Mouse (Mus musculus) lung, postnatal 4 days (tissue): ENCODE data around the gene Vps37b.

Source experiments
- DNase-seq, 2 experiments: peaks; one replicate each; pipeline ENCODE4 v3.0.0; 2021

Vps37b gene

DNA sequence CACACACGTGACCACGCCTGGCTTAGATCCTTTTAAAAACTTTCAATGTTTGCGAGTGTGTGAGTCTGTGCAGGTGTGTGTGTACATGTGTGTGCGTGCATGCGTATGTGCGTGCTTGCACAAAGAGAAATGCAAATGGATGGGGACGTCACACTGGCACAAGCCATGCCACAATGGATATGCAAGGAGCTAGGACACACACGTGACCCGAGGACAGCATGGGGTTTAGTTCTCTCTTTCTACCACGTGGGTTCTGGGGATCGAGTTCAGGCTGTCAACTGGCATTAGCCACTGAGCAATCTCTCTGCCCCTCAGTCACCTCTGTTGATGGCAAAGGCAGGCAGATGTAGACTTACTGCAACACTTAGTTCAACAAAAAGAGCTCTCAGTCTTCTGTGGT lies 10.4 kb downstream of the Vps37b start:
- no peak for DNase-seq

DNA sequence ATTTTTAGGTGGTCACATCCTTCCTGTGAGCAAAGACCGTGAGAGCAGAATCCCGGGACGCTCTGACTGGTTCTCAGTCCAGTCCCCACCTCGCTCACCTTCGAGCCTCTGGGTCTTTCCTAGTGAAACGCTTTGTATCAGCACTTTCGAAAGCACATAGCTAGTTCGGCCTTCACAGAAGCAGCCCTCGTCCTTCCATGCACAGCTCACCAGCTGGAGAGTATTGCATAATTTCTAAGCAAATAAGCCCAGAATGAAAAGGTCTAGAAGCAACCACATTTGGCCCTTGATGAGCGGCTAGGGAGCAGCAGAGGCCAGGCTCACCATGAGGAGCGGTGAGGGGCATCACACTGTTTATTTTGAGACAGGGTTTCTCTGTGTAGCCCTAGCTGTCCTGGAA lies 10.9 kb downstream of the Vps37b start:
- peak in 1 of 2 experiments; percentile 66 for DNase-seq

DNA sequence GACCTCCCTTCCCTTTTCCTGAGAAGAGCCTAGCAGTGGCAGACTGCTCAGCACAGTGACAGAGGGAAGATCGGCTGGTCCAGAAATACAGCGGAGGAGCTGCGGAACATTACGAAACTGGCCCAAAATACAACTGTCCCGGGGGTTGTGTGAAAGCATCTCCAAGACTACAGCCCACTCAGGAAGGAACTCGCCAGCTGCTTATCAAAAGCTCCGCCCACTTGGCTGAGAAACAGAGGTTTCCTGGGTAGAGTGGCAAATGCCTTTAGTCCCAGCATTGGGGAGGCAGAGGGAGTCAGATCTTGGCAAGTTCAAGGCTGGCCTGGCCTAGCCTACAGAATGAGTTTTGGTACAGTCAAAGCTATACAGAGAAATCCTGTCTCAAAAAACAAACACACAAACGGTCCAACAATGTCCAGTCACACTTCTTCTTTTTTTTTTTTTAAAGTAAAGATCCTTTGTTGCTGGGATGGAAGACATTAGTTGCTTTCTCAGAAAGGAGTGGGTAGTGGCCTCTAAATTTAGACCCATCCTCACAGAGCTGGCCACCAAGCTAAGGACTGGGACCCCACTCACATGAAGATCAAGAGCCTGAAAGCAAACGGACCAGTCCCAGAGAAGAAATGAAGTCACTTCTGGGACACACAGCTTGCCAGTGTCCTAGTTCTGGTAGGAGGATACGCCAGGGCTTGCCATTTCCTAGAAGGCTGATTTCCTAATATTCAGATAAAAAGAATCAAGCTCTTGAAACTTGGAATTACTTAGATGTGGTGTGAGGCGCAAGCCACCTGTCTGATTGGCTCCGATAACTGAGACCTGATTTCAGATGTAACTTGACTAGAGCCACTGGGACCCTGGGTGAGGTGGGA lies 12.5 kb downstream of the Vps37b start:
- DNase-seq, result peak; percentile 84 to 89

DNA sequence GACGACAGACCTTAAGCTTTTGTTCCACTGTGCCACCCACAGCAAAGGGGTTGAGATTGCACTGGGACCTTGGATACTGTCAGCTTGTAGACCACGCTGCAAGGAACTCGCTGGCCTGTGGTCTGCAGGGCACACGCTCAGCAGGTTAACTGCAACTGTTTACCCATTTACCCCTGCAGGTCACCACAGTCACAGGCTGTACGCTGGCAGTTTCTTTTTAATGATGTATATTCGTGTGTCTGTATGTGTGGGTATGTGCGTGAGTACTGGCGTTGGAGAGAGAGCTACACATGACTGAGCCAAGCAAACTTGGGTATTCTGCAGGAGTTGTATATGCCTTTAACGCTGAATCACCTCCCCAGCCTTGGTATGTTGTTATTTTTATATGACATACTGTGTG lies 13.4 kb downstream of the Vps37b start:
- DNase-seq, result no peak

DNA sequence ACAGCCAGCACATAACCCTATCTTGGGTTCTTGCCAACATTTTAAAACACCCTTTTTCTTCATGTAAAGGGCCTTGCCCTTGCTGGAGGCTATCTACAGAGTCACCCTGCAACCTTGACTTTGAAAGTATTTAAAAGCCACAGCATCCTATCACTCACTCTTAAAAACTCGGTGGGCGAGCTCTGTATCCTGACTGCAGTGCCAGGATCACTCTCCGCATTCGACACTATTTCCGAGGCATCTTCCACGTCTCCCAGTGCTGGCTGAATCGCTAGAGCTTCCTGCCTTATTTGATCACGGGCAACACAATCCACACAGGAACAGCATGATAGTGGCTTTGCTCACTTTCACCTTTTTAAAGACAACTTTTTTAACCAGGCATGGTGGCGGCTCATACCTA lies 14.1 kb downstream of the Vps37b start:
- DNase-seq, result no peak

DNA sequence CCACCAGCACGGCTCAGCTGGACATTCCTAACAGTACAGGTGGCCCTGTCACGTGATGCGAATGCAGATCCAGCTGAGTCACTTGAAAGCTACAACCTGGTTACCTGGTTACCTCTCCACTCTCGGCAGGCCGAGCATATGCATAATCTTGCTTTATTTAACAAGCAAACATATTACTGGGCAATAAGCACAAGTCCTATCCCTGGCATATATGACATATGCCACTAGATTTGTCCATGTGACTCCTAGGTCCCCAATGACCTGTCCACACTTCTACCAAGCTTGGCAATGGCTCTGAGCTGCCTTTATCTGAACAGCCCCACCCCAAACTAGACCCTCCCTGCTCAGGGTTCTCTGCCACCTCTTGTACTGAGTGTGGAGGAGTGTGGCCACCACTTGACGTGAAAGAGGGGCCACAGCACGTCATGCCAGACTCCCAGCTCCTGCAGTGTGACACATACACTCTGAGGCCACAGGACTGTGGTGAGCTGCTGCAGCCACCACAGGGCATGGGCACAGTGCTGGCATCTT lies 15.7 kb downstream of the Vps37b start:
- DNase-seq, result peak in 1 of 2 experiments; percentile 56

DNA sequence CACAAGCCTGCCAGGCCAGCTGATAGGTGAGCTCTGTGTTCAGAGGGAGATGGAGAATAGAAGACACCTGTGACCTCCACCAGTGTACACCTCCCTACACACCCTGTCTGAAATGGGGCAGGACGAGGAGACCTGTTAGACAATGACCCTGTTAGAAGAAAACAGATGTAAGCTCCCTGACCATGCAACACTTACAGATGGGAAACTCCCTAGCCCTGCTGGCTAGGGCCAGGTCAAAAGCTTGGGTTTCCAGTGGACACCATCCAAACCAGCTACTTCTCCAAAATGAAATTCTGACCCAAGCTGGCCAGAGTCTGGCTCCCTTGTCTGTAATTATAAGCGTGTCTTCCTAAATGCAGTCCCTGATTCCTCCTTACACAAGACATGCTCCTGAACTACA lies 16.3 kb downstream of the Vps37b start:
- DNase-seq, result no peak

DNA sequence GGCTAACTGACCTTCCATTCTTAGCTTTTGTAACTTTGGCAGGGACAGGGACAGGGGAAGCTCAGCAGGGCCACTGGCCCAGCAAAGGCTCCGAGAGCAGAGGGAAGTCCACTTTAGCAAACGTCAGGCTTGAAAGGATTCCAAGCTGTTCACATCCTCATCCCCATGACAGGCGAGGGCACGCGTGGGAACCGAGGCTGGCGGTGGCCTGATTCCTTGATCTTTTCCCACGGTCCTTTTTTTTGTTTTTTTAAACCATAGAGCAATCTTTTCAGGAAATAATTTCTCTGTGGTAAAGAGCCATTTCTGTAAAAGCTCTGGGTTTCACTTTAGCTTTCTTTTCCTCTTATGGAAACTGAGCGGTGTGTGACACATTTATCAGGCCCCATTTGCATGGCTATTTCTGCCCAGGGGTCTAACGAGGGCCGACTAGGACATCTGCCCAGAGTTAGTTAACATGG lies 17.2 kb downstream of the Vps37b start:
- DNase-seq, result peak; percentile 53 to 65

DNA sequence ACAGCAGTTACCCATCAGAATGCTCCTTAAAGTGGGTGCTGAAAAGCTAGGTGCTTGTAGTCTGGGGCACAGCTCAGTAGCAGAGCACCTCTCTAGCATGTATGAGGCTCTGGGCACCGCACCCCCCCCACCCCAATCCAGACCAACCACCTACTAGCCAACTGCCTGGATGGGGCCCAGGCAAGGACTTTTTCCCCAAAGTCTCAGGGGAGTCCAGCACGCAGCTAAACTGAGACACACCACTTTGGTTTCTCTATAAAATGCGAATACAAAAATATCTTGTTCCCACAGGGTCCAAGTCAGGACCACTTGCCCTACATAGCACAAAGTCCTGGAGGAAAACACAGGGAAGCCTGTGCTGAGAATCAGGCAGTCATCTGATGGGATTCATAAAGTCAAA lies 17.9 kb downstream of the Vps37b start:
- DNase-seq, result no peak

DNA sequence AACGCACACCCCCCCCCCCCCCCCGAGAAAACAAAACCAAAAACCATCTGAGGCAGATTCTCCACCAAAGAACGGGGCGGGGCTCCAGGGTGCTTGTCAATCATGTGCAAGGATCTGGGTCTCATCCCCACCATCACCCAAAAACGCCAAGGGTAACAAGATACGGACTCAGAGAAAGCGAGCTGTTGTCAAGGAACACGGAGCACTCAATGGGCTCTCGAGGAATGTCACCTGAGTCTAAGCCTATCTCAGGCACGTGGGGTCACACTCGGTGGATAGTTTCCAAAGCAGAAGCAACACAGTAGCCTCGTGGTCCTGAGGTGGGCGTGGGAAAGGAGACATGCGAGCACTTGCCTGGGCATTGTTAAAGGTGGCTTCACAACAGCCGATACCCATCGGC lies 18.3 kb downstream of the Vps37b start:
- no peak for DNase-seq

DNA sequence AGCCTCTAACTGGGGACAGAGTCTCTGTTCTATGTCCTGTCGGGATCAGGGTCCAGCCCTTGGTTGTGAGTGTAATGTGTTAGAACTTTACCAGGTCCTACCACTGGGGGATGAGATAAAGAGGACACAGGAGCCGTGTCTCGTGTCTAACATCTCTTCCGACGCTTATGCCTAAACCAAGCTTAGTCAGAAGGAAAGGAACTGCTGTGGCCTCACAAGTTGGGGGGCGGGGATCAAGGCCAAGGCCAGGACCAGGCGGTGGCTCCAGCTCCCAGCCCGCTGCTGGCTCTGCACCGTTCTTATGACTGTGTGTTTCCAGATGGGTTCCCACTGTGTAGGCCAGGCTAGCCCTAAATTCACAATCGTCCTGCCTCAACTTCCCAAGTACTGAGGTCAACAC lies 19.2 kb downstream of the Vps37b start:
- DNase-seq, result peak in 1 of 2 experiments; percentile 41

DNA sequence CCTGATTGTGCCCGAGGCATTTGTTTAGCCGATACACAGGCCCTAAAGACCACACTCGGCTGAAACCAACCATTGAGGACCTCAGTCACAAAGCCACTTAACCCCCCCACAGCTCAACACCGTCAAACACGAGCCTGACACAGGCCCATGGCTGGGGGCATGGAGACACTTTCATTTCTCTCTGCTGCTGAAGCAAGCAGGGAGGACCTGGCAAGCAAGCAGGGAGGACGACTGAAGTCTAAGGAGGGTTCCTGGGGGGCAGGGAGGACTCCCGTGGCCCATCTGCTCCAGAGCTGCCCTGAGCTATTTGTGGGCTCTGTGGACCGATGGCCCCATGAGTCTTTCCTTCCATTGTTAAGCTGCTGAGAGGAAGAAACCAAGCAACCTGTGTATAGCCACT lies 20.1 kb downstream of the Vps37b start:
- peak in 1 of 2 experiments; percentile 40 for DNase-seq

DNA sequence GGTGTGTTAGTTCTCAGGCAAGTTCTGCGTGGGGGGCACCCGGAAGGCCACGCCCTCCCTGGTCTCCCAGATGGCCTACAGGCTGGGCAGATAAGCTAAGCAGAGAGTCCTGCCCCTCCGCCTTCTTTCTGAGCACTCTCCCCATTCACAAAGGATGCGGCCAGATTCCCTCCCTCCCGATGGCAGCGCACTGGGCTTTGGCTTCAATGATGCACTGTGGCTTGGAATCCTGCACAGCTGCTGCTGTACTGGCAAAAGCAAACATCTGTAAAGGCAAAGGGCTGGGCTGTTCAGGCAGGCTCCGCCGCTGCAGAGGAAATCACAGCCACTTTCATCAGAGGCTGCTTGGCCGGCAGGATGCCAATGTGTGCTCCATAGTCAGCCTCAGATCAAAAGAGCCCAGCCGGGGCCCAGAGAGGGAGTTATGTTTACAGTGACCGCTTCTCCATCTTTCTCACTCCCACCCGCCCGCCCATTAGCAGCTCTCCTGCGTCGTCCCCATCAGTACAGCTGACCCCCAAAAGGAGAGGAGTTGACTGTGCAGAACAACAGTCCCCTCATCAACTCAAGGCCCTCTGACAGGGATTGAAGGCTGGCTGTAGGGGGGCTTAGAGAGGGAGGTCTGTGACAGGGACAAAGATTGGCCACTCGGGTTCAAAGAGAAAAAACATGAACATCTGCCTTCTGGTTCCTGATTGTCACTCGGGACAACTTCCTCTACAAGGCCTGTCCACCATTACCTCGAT lies 21.0 kb downstream of the Vps37b start:
- DNase-seq, result peak; percentile 89 to 96

DNA sequence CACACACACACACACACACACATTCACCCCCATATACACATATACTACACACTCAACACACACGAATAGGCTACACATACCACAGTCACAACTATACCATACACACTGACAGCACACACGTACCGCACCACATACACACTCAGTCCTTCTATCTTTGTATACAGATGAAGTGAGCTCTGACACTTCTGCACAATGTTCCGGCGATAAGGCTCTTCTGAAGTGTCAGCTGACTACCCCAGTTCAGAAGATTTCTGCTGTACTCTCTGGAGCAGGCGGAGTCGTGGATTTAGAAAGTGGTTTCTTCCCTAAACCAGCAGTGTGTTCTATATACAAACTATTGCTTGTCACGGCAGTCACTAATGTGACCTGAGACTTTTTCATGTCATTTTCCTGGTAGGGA lies 22.0 kb downstream of the Vps37b start:
- no peak for DNase-seq

DNA sequence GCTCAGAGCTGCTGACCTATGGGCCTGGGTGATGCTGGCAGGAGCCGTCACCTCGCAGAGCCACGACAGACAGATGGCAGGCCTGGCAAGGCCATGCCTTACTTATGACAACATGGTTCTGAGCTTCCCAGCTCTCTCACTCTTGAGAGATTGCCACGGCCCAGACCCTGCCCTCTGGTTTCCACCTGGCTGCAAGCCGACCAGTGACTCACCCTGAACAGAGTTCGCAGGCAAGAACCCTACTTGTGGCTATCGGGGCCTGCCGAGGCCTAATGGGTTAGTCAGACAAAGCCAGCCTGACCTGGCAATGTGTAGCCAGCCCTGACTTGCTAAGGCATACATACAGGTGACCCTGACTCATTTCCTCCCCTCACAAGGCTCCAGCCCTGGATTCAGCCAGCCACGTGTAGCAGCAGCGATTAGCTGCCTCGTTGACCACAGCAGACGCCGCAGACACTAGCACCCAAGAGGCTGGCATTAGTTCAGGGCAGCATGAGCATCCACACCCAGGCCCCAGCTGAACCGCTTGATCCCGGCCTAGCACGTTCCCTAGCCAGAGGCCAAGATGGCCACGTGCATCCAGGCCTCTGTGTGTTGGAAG lies 25.1 kb downstream of the Vps37b start:
- DNase-seq, result peak in 1 of 2 experiments; percentile 38

DNA sequence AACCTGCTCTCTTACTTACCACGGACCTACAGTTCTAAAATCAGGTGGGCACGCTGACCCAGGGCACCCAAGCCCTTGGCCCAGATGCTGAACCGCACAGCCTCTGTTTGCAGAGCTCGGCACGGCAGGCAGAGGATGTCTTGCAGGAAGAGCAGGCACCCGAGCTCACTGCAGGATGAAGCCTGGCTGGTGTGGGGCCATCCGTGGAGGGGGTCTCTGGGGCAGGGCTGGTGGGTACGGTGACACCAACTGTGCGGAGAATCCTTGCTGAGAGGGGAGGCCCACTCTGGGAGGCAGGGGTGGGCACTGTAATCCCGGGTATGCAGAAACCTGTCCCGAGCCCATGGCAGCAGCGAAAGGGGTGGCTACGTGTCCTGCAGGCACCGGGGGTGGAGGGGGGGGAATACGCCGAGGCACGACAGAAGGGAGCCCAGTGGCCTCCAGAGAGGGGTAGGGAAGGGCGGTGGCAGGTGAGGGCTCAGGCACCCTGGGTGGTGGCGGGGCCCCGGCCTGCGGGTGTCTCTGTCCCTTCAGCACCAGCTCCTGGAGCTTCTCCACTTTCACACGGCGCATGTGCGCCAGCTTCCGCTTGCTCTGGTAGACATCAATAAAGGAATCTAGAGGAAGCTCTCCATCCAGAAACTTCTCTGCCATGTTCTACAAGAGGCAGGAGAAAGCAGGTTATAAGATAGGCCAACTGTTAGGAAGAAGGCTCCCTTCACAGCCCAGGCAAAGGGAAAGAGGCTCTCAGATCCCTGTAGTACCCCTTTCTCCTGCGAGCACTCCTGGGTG lies 25.8 kb downstream of the Vps37b start:
- peak in 1 of 2 experiments; percentile 22 for DNase-seq

DNA sequence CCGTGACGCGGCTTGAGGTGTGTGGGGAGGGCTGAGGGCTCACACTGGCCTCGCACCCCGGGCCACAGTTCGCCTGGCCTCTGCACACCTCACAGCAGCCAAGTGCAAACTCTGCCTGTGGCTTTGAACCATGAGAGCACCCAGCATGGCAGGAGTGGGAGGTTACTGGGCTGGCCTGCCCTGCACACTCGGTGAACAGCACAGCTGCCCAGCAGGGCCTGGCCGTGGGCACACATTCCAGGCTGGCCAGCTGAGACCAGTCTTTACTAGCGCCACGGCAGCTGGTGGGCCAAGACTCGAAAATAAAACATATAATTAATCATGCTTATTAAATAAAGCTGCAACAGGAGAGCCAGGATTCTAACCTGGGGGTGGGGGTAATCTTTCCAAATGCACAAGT lies 26.5 kb downstream of the Vps37b start:
- peak in 1 of 2 experiments; percentile 21 for DNase-seq

DNA sequence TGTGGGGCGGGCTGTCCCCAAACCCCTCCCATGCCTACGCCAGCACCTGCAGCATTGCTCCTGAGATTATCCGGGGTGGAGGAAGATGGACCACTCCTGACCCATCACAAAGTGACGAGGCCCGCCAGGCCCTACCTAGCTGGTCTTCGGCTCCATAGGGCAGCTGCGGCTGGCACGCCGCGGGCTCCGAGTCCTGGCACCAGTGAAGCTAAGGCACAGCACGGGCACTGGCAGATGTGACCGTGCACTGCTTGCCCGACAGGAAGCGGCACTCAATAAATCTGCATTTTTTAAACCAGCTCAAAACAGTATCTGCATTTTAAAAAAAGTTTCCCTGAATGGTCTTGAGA lies 26.9 kb downstream of the Vps37b start:
- DNase-seq, result peak in 1 of 2 experiments; percentile 25

DNA sequence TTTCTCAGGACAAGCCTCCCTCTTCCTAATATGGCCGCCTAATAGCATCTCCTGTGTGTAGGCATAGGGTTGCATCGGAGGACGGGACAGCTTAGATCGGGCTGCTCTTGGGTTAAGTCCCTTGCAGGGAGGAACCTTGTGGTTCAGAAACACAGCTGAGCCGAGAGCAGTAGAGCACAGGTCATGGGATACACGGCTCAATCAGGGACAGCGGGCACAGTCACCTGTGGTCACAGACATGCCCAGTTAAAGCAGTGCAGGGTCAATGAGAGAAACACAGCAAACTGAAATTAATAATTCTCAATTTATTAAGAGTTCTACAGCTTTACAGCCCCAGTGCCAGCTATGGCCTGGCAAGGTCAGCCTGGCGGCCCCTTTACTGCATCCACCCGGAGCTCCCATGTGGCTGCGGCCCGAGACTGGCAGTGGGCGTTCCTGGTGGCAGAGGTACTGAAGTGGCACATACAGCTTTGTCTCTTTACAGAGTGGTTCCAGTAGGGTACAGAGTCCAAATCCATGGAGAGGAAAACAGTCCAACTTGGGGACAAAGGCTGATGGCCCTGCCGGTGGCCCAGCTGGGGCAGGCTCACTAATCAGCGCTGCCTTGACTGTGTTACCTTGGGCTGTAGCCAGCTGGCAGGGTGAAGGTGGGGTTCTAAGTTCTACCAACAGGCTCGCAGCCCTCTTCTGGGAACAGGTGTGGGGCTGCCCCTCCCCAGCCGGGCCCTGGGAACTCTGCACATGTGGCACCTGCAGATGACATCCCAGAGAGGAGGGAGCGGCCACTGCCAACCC lies 27.5 kb downstream of the Vps37b start:
- peak in 1 of 2 experiments; percentile 27 for DNase-seq

DNA sequence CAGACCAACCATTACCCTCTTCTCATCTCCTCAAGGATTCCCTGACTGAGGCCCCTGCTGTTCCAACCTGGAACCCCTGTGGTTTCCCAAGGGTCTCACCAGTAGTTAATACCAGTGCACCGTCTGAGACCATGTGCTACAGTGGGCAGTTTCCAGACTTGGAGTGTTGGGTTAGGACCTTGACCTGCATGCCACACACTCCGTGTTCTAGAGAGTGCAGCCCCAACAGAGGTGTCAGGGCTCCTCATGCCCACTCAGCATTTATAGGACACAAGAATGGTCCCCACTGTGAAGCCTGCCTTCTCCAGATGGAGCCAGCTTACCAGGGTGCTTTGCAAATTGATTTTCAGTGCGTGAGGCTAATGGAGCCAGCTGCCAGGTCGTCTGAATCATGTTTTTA lies 28.7 kb downstream of the Vps37b start:
- peak in 1 of 2 experiments; percentile 20 for DNase-seq

DNA sequence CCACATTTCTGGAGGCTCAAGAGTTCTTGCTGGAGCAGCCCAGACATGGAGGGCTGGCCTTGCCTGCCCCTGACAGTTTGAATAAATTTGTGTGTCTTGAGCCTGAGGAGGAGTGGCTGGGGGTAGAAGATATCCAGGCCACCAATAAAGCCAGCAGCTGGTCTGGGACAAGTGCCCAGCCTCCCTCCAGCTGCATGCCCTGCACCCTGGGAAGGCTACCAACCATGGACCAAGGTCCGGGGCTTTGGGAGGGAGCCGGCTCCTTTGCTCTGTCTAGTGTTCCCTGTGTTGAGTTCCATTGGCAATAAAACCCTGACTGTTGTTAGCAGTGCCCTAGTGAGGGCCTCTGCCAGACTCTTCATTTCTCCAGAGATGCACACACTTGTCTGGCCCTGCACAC lies 29.2 kb downstream of the Vps37b start:
- DNase-seq, result peak in 1 of 2 experiments; percentile 70

DNA sequence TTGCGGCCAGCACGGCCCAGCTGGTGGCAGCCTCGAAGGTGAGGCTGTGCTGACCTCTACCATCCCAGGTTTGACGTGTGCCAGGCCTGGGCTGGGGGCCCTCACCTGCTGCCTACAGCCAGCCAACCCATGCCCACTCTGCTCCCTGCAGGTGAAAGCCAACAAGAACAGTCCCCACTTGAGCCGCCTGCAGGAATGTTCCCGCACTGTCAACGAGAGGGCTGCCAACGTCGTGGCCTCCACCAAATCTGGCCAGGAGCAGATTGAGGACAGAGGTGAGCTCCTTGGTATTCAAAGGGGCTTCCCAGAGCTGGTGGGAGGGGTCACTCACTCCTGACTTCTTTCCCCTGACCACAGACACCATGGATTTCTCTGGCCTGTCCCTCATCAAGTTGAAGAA lies 30.8 kb downstream of the Vps37b start:
- peak in 1 of 2 experiments; percentile 34 for DNase-seq
